Comparison of ENCODE assay signal across 10 mouse cellular contexts in genomic region chr2:3305426-3306025, GRCm38 (mm10). TPM values are rescaled to one million over a fixed set of nuclear protein-coding genes. Genes with fewer than 3 reads are reported as not detected.
A peak's percentile ranks its signal among the peaks of the same experiment; 100 is the strongest.
DNase-seq lines count a peak whose midpoint lies in the region; ATAC-seq lines count a peak whose summit lies in the region.
"Had no signal": no experiment of that assay in that cellular context is flagged by ENCODE, and none has a peak within 500 bp of the region (broad histone marks: within the 10 kb centered on the region; RNA-seq: fewer than 3 reads in every experiment).

No protein-coding gene starts in this region.

- peaks cover 20% of the 10 kb centered on the region for H3K36me3 ChIP-seq in hindbrain, embryonic 13.5 days
- H3K36me3 ChIP-seq in forebrain, embryonic 16.5 days (ENCODE audit: control insufficient read depth, insufficient read depth): peaks cover 9% of the 10 kb centered on the region; the same call in 1 of the 2 replicates

- no peaks in the 10 kb centered on the region for H3K4me1 ChIP-seq in hindbrain, embryonic 13.5 days (replicated peaks)
- H3K4me1 ChIP-seq in forebrain, embryonic 16.5 days (replicated peaks; ENCODE audit: control insufficient read depth, insufficient read depth, low read length): no peaks in the 10 kb centered on the region

- no peak overlapping the region for H3K27ac ChIP-seq in hindbrain, embryonic 13.5 days
- no peak overlapping the region for H3K27ac ChIP-seq in forebrain, embryonic 16.5 days (ENCODE audit: low read length)
- H3K27ac ChIP-seq: liver, embryonic 14.5 days had no signal

- H3K9me3 ChIP-seq in hindbrain, embryonic 13.5 days: no peaks in the 10 kb centered on the region
- H3K9me3 ChIP-seq in forebrain, embryonic 16.5 days (ENCODE audit: control insufficient read depth, low read length): no peaks in the 10 kb centered on the region

- WGBS in hindbrain, embryonic 13.5 days: 82% methylated on average over 3 of the region's 3 CpGs
- 85% methylated on average over 3 of the region's 3 CpGs for WGBS in forebrain, embryonic 16.5 days

- no peak overlapping the region for H3K9ac ChIP-seq in hindbrain, embryonic 13.5 days
- no peak overlapping the region for H3K9ac ChIP-seq in forebrain, embryonic 16.5 days (replicated peaks; ENCODE audit: low read depth, low read length)
- H3K9ac ChIP-seq: liver, embryonic 14.5 days had no signal

- peak; percentile 25 for DNase-seq in kidney, adult 9 months
- no peak for DNase-seq in kidney, adult 11 months
- DNase-seq in 416B (ENCODE audit: low read depth): peak; percentile 84
- DNase-seq in adrenal gland, adult 2 months: peak; percentile 85
- peak; percentile 67 to 77 for DNase-seq in cerebellum, postnatal 25 days
- no peak for DNase-seq in spleen, adult 18-20 months

- no peak overlapping the region for H3K4me3 ChIP-seq in hindbrain, embryonic 13.5 days
- no peak overlapping the region for H3K4me3 ChIP-seq in forebrain, embryonic 16.5 days (replicated peaks; ENCODE audit: low read length)

- no peak overlapping the region for H3K4me2 ChIP-seq in hindbrain, embryonic 13.5 days
- no peak overlapping the region for H3K4me2 ChIP-seq in forebrain, embryonic 16.5 days (ENCODE audit: low read length)

- no peaks in the 10 kb centered on the region for H3K27me3 ChIP-seq in hindbrain, embryonic 13.5 days
- H3K27me3 ChIP-seq in forebrain, embryonic 16.5 days (replicated peaks; ENCODE audit: control insufficient read depth, insufficient read depth, low read length): no peaks in the 10 kb centered on the region

- ATAC-seq in hindbrain, embryonic 13.5 days (ENCODE audit: low FRiP score): no peak
- no peak for ATAC-seq in forebrain, embryonic 16.5 days
- ATAC-seq: intestine, postnatal 0 days had no signal

RNA-seq across cellular contexts. Expression of gene Nmt2, which starts 21.5 kb away (rescaled TPM):
- 10 to 100 TPM; 42.6 to 69.1 TPM for total RNA-seq in adrenal gland, adult 2 months (2021)
- polyA plus RNA-seq in adrenal gland, adult 2 months (2012; rRNA removed): 7.9 and 9.2 TPM in 2 replicates
- 97.7 and 102 TPM in 2 replicates for polyA plus RNA-seq in hindbrain, embryonic 13.5 days (2015; fragmentation: Nextera tagmentation; extraction: Ambion mirVana)
- 119 and 126 TPM in 2 replicates for polyA plus RNA-seq in forebrain, embryonic 16.5 days (2015; fragmentation: Nextera tagmentation; extraction: Ambion mirVana)

RNA-seq across cellular contexts. Expression of gene Rpp38, which starts 26.9 kb away (rescaled TPM):
- total RNA-seq in adrenal gland, adult 2 months (2021): 10 to 100 TPM; 10.7 to 13.2 TPM
- polyA plus RNA-seq in adrenal gland, adult 2 months (2012; rRNA removed): 1.2 and 1.5 TPM in 2 replicates
- polyA plus RNA-seq in hindbrain, embryonic 13.5 days (2015; fragmentation: Nextera tagmentation; extraction: Ambion mirVana): 13.5 TPM in 2 replicates
- 14.7 and 15.9 TPM in 2 replicates for polyA plus RNA-seq in forebrain, embryonic 16.5 days (2015; fragmentation: Nextera tagmentation; extraction: Ambion mirVana)

RNA-seq across cellular contexts. Expression of gene Acbd7, which starts 30.4 kb away (rescaled TPM):
- not detected for total RNA-seq in adrenal gland, adult 2 months (2021)
- polyA plus RNA-seq in adrenal gland, adult 2 months (2012; rRNA removed): not detected in 2 replicates
- 2.5 and 3.1 TPM in 2 replicates for polyA plus RNA-seq in hindbrain, embryonic 13.5 days (2015; fragmentation: Nextera tagmentation; extraction: Ambion mirVana)
- 1.2 and 1.3 TPM in 2 replicates for polyA plus RNA-seq in forebrain, embryonic 16.5 days (2015; fragmentation: Nextera tagmentation; extraction: Ambion mirVana)

Comparison
In these comparisons a context has a peak if more than half of its experiments do, and no peak if none do; other contexts are left out.
1. DNase-seq: peak in kidney, adult 9 months (single experiment), 416B (single experiment), adrenal gland, adult 2 months (single experiment) and cerebellum, postnatal 25 days (2 of 2); none in kidney, adult 11 months (single experiment) and spleen, adult 18-20 months (0 of 2).